Mouse (Mus musculus) small intestine, adult 2 months (tissue): ENCODE data around the gene Klhl23.

Experiments
- CTCF ChIP-seq: fragments of 200-500 bp; IDR thresholded peaks from 2 replicates; pipeline ENCODE4 v1.5.1; 2012; ENCODE audit warnings: low read depth, mild to moderate bottlenecking, control low read depth, inconsistent platforms, low read length, moderate library complexity, mixed read lengths; ENCODE audit not compliant: insufficient replicate concordance, insufficient read length; ENCODE audit errors: extremely low read depth
- POLR2A ChIP-seq: fragments of 200-500 bp; IDR thresholded peaks from 2 replicates; pipeline ENCODE4 v1.6.1; 2012; ENCODE audit warnings: low read depth, mild to moderate bottlenecking, control low read depth, inconsistent platforms, low read length, moderate library complexity

- no peak for TF ChIP-seq POLR2A
- no peak for TF ChIP-seq CTCF
Measured at GRCm38 (mm10) chr2:69821711-69822110, at the start of gene Klhl23.
